Mouse (Mus musculus): ENCODE measurements around the gene Rnf145. TPM values are rescaled to one million over a fixed set of nuclear protein-coding genes. Genes with fewer than 3 reads are reported as not detected.

Gene Rnf145
- 361 and 669 TPM in 2 replicates for polyA plus RNA-seq (2012; rRNA removed)

DNA sequence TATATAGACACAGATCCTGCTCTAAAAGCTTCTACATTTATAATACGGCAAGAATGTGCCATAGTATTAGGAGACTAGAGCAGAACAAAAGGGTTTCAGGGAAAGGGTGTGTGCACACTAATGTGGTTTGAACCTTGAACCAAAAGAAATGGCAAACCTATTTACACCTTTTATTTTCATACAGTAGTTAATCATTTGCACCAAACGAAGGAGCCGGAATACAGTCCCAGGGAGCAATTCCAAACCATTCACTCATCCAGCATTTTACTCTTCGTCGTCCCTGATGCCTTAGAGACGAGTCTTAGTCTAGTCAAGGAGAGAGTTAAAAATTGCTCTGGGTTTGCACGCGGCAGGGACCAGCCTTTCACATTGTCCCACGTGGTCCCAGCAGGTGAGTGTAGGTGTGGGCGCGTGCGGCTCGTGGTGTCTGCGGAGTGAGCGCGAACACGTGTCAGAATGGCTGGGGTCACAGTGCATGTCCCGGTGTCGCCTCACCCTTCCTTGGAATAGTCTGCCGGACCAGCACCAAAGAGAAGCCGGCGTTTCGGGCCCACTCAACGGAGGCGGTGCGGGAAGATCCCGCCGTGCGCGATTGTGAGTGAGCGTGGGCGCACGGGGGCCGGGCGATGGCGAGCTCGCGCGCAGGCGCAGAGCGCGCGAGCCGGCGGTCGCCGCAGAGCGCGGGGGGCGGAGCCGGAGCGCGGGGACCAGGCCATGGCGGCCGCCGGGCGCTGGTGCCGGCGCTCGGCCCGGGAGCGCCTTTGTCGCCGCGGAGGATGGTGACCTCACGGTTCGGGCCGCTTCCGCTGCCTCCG is at the start of gene Rnf145:
Rnf145 (plus strand) TSS at position 684 of the 815 bp plus-strand sequence.
- Histone ChIP-seq H3K36me3 (ENCODE audit: control insufficient read depth, insufficient read depth, low read length) (no peaks in the 10 kb centered on the region), H3K27ac (ENCODE audit: control insufficient read depth, insufficient read depth, low read length) (peak within 1 kb of the TSS; percentile 95), H3K27me3 (ENCODE audit: control insufficient read depth, insufficient read depth, low read length) (no peaks in the 10 kb centered on the region), H3K4me3 (ENCODE audit: control insufficient read depth, insufficient read depth, low read length) (peak within 1 kb of the TSS; percentile 97), H3K4me1 (replicated peaks; ENCODE audit: control insufficient read depth, insufficient read depth, low read length) (peaks cover 7% of the 10 kb centered on the region)
- TF ChIP-seq POLR2A (IDR thresholded peaks at IDR 0.05; ENCODE audit: control insufficient read depth, extremely low read depth, insufficient read depth, low read length, poor library complexity) (peak; percentile 92), CTCF (IDR thresholded peaks at IDR 0.05; ENCODE audit: borderline replicate concordance, control insufficient read depth, extremely low read depth, insufficient read depth, low read length, poor library complexity) (peak; percentile 41; the same call in 1 of the 2 replicates)
- WGBS: under 1% methylated on average over 69 of the region's 70 CpGs
- DNase-seq: peak; percentile 72

DNA sequence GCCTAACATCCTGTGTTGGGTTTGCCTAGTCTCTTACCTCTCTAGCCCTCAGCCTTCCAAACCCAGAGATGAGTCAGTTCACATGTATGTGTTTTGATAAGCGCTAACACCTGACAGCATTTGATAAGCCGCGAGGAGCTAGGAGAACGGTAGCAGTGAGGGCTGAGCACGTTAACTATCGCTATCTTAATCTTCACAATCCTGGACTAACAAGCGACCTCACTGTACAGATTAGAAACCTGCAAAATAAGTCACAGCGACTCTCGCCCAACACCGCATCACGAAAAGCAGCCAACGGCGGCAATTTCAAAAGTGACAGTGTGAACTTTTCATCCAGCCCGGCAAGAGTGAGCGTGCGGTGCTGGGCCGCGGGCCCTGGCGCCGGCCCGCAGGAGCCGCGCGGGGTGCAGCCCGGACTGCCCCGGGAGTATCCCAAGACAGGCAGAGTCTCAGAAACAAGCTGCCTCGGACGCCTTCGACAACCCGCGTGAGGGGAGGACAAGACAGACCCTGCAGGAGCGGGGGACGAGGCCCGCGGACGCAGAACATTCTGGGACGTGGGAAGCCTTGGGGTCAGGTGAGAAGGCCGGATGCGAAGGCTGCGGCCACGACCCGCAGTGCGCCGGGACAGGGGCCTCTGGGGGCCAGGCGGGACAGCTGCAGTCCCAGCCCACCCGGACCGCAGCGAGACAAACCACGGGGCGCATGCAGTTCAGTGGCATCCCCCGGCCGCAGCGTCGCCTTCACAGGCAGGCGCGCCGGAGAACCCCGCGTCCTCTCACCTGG is 48.9 kb upstream of the Rnf145 start:
- Histone ChIP-seq H3K27me3 (ENCODE audit: control insufficient read depth, insufficient read depth, low read length) (no peaks in the 10 kb centered on the region), H3K36me3 (ENCODE audit: control insufficient read depth, insufficient read depth, low read length) (no peaks in the 10 kb centered on the region), H3K27ac (ENCODE audit: control insufficient read depth, insufficient read depth, low read length) (peak overlapping the region; percentile 66), H3K4me1 (replicated peaks; ENCODE audit: control insufficient read depth, insufficient read depth, low read length) (peaks cover 5% of the 10 kb centered on the region; the same call in 1 of the 2 replicates), H3K4me3 (ENCODE audit: control insufficient read depth, insufficient read depth, low read length) (peak overlapping the region; percentile 85)
- no peak for TF ChIP-seq POLR2A (IDR thresholded peaks at IDR 0.05; ENCODE audit: control insufficient read depth, extremely low read depth, insufficient read depth, low read length, poor library complexity)
- TF ChIP-seq CTCF (IDR thresholded peaks at IDR 0.05; ENCODE audit: borderline replicate concordance, control insufficient read depth, extremely low read depth, insufficient read depth, low read length, poor library complexity): no peak
- WGBS: 1% methylated on average over 59 of the region's 59 CpGs
- no peak for DNase-seq

DNA sequence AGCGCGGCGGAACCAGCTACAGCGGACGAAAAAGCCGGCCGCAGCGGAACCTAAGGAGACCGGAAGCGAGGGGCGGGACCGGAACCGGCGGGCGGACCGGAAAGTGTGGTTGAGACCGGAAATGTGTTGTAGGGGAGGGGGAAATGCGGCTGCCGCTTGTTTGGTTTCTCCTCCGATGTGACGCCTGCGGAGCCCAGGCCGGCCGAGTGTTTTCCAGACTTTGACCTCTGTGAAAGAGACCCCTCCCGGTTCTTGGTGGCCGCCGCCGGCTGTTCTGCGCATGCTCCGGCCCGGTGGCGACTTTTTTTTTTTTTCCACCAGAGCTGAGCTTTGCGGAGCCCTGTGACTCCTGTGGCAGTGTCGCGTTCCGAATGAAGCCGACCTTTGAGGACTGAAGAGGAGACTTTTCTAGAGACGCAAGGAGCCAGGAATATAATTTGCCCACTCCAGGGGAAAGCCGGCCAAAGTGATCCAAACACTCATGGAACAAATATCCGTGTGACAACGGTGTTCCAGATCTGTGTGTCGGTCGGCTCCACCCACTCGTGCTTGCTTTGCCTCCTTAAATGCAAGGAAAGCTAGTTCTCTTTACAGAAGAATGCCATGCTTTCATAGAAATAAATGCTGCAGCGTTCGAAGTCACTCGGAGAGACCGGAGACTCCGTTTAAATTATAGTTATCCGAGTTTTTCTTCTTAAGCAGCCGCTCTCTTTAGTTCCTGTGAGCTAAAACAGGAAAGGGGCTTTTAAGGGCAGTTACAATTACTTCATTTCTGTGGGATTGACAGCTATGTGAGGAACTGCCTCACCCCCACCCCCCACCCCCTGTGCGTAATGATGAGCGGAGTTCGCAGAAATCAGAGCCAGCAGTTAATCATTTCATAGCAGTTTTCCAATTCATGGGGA is 48.1 kb upstream of the Rnf145 start, which contains the start of gene Ublcp1:
Ublcp1 (minus strand) TSS at position 67 of the 905 bp plus-strand sequence.
- TF ChIP-seq CTCF (IDR thresholded peaks at IDR 0.05; ENCODE audit: borderline replicate concordance, control insufficient read depth, extremely low read depth, insufficient read depth, low read length, poor library complexity) (0 out of 2 replicates have a peak, but pooled peaks have one; percentile 12), POLR2A (IDR thresholded peaks at IDR 0.05; ENCODE audit: control insufficient read depth, extremely low read depth, insufficient read depth, low read length, poor library complexity) (peak; percentile 83)

DNA sequence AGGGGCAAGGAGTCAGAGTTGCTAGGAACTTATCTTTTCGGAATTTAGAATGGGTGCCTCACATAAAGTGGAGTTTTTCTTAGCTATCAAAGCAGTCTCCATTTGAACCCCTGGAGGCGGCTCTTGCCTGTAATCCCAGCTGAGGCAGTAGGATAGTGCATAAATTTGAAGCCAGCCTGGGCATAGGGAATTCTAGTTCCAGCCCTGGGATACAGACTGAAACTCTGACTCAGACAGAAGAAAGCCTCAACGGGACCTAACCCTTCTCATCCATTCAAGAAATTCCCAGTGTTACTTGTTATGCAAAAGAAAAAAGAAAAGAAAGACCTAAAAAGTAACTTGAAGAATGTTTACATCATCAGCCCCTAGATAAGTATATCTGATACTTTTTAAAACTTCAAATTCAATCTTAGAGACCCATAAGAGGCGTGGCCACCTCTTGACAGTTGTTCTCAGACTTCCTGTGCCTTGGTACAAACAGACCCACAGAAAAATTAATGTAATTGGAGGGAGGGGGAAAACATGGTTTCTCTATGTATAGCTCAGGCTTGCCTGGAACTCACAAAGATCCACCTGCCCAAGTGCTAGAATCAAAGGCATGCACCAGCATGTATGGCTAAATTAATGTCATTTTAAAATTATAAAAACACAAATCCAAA is 47.3 kb upstream of the Rnf145 start:
- DNase-seq: peak; percentile 33

More for the DNA sequence above, 48.1 kb upstream of the Rnf145 start, which contains the start of gene Ublcp1:
- peak; percentile 93 for DNase-seq
- under 1% methylated on average over 54 of the region's 54 CpGs for WGBS
- H3K27ac ChIP-seq (ENCODE audit: control insufficient read depth, insufficient read depth, low read length): peak within 1 kb of the TSS; percentile 92
- H3K4me1 ChIP-seq (replicated peaks; ENCODE audit: control insufficient read depth, insufficient read depth, low read length): peaks cover 8% of the 10 kb centered on the region
- H3K36me3 ChIP-seq (ENCODE audit: control insufficient read depth, insufficient read depth, low read length): no peaks in the 10 kb centered on the region
- peak within 1 kb of the TSS; percentile 85 for H3K4me3 ChIP-seq (ENCODE audit: control insufficient read depth, insufficient read depth, low read length)
- H3K27me3 ChIP-seq (ENCODE audit: control insufficient read depth, insufficient read depth, low read length): no peaks in the 10 kb centered on the region

DNA sequence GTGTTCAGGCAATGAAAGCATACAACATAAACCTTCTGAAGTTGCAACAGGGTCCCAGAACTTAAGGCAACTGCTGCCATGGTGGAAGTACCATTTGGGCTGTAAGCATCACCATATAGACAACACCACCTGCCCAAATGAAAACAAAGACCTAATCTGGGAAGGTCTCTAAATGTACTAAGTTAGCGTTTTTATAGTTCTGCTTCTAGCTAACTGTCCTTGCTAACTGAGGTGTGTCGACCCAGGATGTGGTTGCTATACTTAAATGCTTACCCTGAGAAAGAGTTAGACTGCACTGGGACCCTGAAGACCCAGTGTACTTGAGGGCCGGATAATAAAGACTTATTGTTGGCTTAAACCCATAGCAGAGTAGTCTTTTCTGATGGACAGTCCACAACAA is 43.3 kb upstream of the Rnf145 start:
- peaks cover 3% of the 10 kb centered on the region for H3K4me1 ChIP-seq (replicated peaks; ENCODE audit: control insufficient read depth, insufficient read depth, low read length)
- H3K36me3 ChIP-seq (ENCODE audit: control insufficient read depth, insufficient read depth, low read length): no peaks in the 10 kb centered on the region
- no peak for DNase-seq
- WGBS: 67% methylated on average over 3 of the region's 3 CpGs
- no peak overlapping the region for H3K27ac ChIP-seq (ENCODE audit: control insufficient read depth, insufficient read depth, low read length)
- no peak overlapping the region for H3K4me3 ChIP-seq (ENCODE audit: control insufficient read depth, insufficient read depth, low read length)
- TF ChIP-seq POLR2A (IDR thresholded peaks at IDR 0.05; ENCODE audit: control insufficient read depth, extremely low read depth, insufficient read depth, low read length, poor library complexity) (no peak), CTCF (IDR thresholded peaks at IDR 0.05; ENCODE audit: borderline replicate concordance, control insufficient read depth, extremely low read depth, insufficient read depth, low read length, poor library complexity) (no peak)
- no peaks in the 10 kb centered on the region for H3K27me3 ChIP-seq (ENCODE audit: control insufficient read depth, insufficient read depth, low read length)

More for the DNA sequence above, 47.3 kb upstream of the Rnf145 start:
- H3K27me3 ChIP-seq (ENCODE audit: control insufficient read depth, insufficient read depth, low read length): no peaks in the 10 kb centered on the region
- H3K27ac ChIP-seq (ENCODE audit: control insufficient read depth, insufficient read depth, low read length): peak overlapping the region; percentile 92
- WGBS: 3% methylated on average over 4 of the region's 4 CpGs
- H3K4me1 ChIP-seq (replicated peaks; ENCODE audit: control insufficient read depth, insufficient read depth, low read length): peaks cover 8% of the 10 kb centered on the region
- TF ChIP-seq POLR2A (IDR thresholded peaks at IDR 0.05; ENCODE audit: control insufficient read depth, extremely low read depth, insufficient read depth, low read length, poor library complexity): no peak
- no peak for TF ChIP-seq CTCF (IDR thresholded peaks at IDR 0.05; ENCODE audit: borderline replicate concordance, control insufficient read depth, extremely low read depth, insufficient read depth, low read length, poor library complexity)
- peak overlapping the region; percentile 85 for H3K4me3 ChIP-seq (ENCODE audit: control insufficient read depth, insufficient read depth, low read length)
- no peaks in the 10 kb centered on the region for H3K36me3 ChIP-seq (ENCODE audit: control insufficient read depth, insufficient read depth, low read length)

Measured in thymus, adult 2 months (tissue).